Mouse (Mus musculus): Measurements from ENCODE around the gene Gm13696. TPM values are rescaled to one million over a fixed set of nuclear protein-coding genes. Genes with fewer than 3 reads are reported as not detected.

The Gm13696 gene
- polyA plus RNA-seq, 1 experiment from 2014 or later, result not detected

Other genes starting within 250 kb of the Gm13696 start
- 64.4 and 64.8 TPM in 2 replicates for gene Itgav, start 248.7 kb upstream of the Gm13696 start, polyA plus RNA-seq (2015; fragmentation: Nextera tagmentation; extraction: Ambion mirVana)
- 2.0 and 2.7 TPM in 2 replicates for gene Fam171b, start 160.5 kb upstream of the Gm13696 start, polyA plus RNA-seq (2015; fragmentation: Nextera tagmentation; extraction: Ambion mirVana)
- 0.11 TPM in 1 of 2 replicates, not detected in the other for gene Zswim2, start 31.9 kb upstream of the Gm13696 start, polyA plus RNA-seq (2015; fragmentation: Nextera tagmentation; extraction: Ambion mirVana)
- not detected in 2 replicates for gene Gm13698, start 17.4 kb upstream of the Gm13696 start, polyA plus RNA-seq (2015; fragmentation: Nextera tagmentation; extraction: Ambion mirVana)
- not detected in 2 replicates for gene Gm13693, start 11.6 kb upstream of the Gm13696 start, polyA plus RNA-seq (2015; fragmentation: Nextera tagmentation; extraction: Ambion mirVana)
- not detected in 2 replicates for gene Gm13695, start 5.8 kb upstream of the Gm13696 start, polyA plus RNA-seq (2015; fragmentation: Nextera tagmentation; extraction: Ambion mirVana)
- not detected in 2 replicates for gene Gm13694, start 5.8 kb downstream of the Gm13696 start, polyA plus RNA-seq (2015; fragmentation: Nextera tagmentation; extraction: Ambion mirVana)
- gene Gm13697, start 11.6 kb downstream of the Gm13696 start, polyA plus RNA-seq (2015; fragmentation: Nextera tagmentation; extraction: Ambion mirVana), result not detected in 2 replicates
- gene Gm13691, start 17.4 kb downstream of the Gm13696 start, polyA plus RNA-seq (2015; fragmentation: Nextera tagmentation; extraction: Ambion mirVana), result not detected in 2 replicates